Mouse (Mus musculus) small intestine, adult 2 months (tissue): Measurements from ENCODE around the gene Rpgrip1l. TPM values are rescaled to one million over a fixed set of nuclear protein-coding genes. Genes with fewer than 3 reads are reported as not detected.

Experiments used
- H3K27ac ChIP-seq: fragments of 200-500 bp; 2 replicates; pipeline ENCODE4 v1.5.1; 2012; ENCODE audit warnings: low read depth, low read length, control low read depth, inconsistent platforms; ENCODE audit not compliant: insufficient read depth
- H3K27me3 ChIP-seq: fragments of 200-500 bp; 2 replicates; pipeline ENCODE4 v1.6.1; 2012; ENCODE audit warnings: mild to moderate bottlenecking, moderate library complexity, low read length, inconsistent platforms; ENCODE audit not compliant: control insufficient read depth, insufficient read depth
- H3K36me3 ChIP-seq: fragments of 200-500 bp; 2 replicates; pipeline ENCODE4 v1.6.1; 2012; ENCODE audit warnings: mild to moderate bottlenecking, low read length, control low read depth, inconsistent platforms; ENCODE audit not compliant: control insufficient read depth, insufficient read depth
- H3K4me1 ChIP-seq: fragments of 200-500 bp; 2 replicates; pipeline ENCODE4 v1.6.1; 2012; ENCODE audit warnings: low read length, inconsistent platforms, mixed read lengths; ENCODE audit not compliant: control insufficient read depth, insufficient read depth, insufficient read length
- H3K4me3 ChIP-seq: fragments of 200-500 bp; 2 replicates; pipeline ENCODE4 v1.5.1; 2012; ENCODE audit warnings: low read depth, mild to moderate bottlenecking, control low read depth, inconsistent platforms, low read length, moderate library complexity
- CTCF ChIP-seq: fragments of 200-500 bp; IDR thresholded peaks from 2 replicates; pipeline ENCODE4 v1.5.1; 2012; ENCODE audit warnings: low read depth, mild to moderate bottlenecking, control low read depth, inconsistent platforms, low read length, moderate library complexity, mixed read lengths; ENCODE audit not compliant: insufficient replicate concordance, insufficient read length; ENCODE audit errors: extremely low read depth
- POLR2A ChIP-seq: fragments of 200-500 bp; IDR thresholded peaks from 2 replicates; pipeline ENCODE4 v1.6.1; 2012; ENCODE audit warnings: low read depth, mild to moderate bottlenecking, control low read depth, inconsistent platforms, low read length, moderate library complexity
- WGBS: fragments of 180-500 bp; shearing (Covaris S2); methylation state at CpG from one replicate; pipeline ENCODE4 v1.1.7; 2018; 5-methylcytosine and 5-hydroxymethylcytosine counted together
- polyA plus RNA-seq: library from polyadenylated mRNA; depleted of rRNA; stranded (reverse); fragments of >200 nt; gene quantifications from 2 replicates; pipeline ENCODE4 v1.2.3, GENCODE M21; 2012

Rpgrip1l gene
- polyA plus RNA-seq, 1 experiment = 0.70 TPM

DNA sequence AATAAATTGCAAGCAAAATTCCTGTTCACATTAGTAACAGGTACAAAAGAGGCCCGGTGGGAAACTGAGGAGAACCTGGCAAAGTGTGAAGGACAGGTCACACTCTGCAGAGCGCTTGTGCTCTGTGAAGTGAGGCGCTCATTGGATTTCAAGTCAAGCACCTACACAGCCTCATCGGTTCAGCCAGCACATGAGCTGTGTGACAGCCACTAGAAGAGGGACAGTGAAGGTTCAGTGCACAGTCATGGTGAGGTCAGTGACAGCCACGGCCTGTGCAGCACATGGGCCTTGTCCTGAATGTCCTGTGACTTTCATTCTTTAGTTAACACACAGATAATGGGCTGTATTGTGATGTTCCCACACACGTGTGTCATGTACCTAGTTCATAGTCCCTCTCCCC is 107.2 kb downstream of the Rpgrip1l start:
- WGBS = 70% methylated on average over 6 of the region's 6 CpGs
- Histone ChIP-seq H3K36me3 (no peaks in the 10 kb centered on the region), H3K4me3 (no peak overlapping the region)

GRCm38 (mm10) chr8:91201184-91201583 is 111.9 kb downstream of the Rpgrip1l start:
- Histone ChIP-seq H3K27ac (no peak overlapping the region), H3K4me3 (no peak overlapping the region), H3K27me3 (no peaks in the 10 kb centered on the region), H3K36me3 (no peaks in the 10 kb centered on the region), H3K4me1 (no peaks in the 10 kb centered on the region)
- TF ChIP-seq CTCF = no peak
- TF ChIP-seq POLR2A = no peak
- 70% methylated on average over 2 of the region's 2 CpGs for WGBS

More for the DNA sequence above, 107.2 kb downstream of the Rpgrip1l start:
- H3K27me3 ChIP-seq = no peaks in the 10 kb centered on the region
- no peak overlapping the region for H3K27ac ChIP-seq
- no peaks in the 10 kb centered on the region for H3K4me1 ChIP-seq
- TF ChIP-seq POLR2A (no peak), CTCF (no peak)

DNA sequence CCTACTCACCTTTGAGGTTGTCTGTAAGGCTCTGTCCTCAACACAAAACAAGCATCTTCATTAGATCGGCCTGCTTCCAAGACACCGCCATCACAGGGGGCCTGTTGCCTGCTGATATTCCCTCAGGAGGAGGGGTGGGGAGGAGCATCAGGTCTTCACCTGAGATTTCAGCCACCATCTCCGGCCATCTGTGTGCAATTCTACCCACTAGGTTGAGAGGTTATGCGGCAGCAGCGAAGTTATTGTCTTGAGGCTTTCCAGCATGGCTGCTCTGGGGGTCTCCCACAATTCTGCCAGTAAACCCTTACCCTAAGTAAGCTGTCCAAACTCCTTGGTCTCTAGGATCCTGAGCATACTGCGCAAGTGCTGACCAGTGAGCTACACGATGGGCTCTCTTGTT is 113.2 kb downstream of the Rpgrip1l start, which contains the start of gene Aktip:
Gene Aktip, minus strand, starts transcription at position 101 of the 400 bp plus-strand sequence.
- TF ChIP-seq CTCF (no peak), POLR2A (no peak)
- H3K4me1 ChIP-seq = no peaks in the 10 kb centered on the region
- H3K27ac ChIP-seq = no peak within 1 kb of the TSS
- WGBS = 92% methylated on average over 7 of the region's 7 CpGs
- no peak within 1 kb of the TSS for H3K4me3 ChIP-seq
- H3K27me3 ChIP-seq = no peaks in the 10 kb centered on the region
- H3K36me3 ChIP-seq = no peaks in the 10 kb centered on the region

DNA sequence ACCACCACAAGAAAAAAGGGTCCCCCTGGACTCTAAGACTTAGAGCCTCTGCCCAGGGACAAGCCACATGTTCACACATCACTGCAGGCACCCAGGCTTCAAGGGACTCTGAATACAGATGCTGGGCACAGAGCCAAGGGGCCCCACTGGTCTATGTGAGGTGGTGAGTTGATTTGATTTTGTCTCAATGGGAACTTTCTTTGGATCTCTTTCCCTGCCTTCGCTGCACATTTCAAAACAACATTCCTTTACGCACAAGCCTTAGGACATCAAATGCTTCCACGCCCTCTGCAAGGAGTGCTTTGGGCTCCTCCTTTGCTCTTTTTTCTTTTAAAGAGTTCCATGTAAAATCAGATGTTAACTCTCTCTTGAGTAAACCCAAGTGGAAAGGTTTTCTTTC is 115.0 kb downstream of the Rpgrip1l start:
- Histone ChIP-seq H3K27me3 (no peaks in the 10 kb centered on the region), H3K4me3 (no peak overlapping the region), H3K4me1 (no peaks in the 10 kb centered on the region), H3K27ac (no peak overlapping the region), H3K36me3 (no peaks in the 10 kb centered on the region)
- TF ChIP-seq CTCF (no peak), POLR2A (no peak)
- WGBS = 75% methylated on average over 3 of the region's 3 CpGs

DNA sequence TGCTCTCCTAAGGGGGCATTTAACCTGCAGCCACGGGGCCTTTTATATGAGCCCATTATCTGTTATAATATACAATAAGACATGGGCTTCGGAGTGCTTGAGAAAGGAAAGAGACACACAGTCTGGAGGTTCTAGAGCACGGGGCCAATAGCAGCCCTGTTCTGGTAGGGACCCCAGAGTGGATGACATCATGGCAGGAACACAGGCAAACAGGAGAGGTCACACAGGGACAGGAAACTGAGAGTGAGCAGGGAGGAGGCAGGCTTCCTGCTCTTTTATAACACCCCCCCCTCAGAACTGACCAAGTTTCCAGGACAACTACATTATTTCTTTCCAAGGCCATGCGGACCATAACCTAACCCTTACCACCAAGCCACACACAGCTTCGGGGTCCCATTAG is 115.8 kb downstream of the Rpgrip1l start:
- Histone ChIP-seq H3K27ac (no peak overlapping the region), H3K4me1 (no peaks in the 10 kb centered on the region), H3K4me3 (no peak overlapping the region), H3K36me3 (no peaks in the 10 kb centered on the region), H3K27me3 (no peaks in the 10 kb centered on the region)
- TF ChIP-seq POLR2A = no peak
- no peak for TF ChIP-seq CTCF
- 66% methylated on average over 5 of the region's 5 CpGs for WGBS

- Histone ChIP-seq H3K4me3 (no peak overlapping the region), H3K27ac (no peak overlapping the region), H3K4me1 (no peaks in the 10 kb centered on the region), H3K27me3 (no peaks in the 10 kb centered on the region), H3K36me3 (no peaks in the 10 kb centered on the region)
- WGBS = 82% methylated on average over 12 of the region's 12 CpGs
- no peak for TF ChIP-seq POLR2A
- TF ChIP-seq CTCF = no peak
Observed at GRCm38 (mm10) chr8:91196661-91197060, 116.4 kb downstream of the Rpgrip1l start.

DNA sequence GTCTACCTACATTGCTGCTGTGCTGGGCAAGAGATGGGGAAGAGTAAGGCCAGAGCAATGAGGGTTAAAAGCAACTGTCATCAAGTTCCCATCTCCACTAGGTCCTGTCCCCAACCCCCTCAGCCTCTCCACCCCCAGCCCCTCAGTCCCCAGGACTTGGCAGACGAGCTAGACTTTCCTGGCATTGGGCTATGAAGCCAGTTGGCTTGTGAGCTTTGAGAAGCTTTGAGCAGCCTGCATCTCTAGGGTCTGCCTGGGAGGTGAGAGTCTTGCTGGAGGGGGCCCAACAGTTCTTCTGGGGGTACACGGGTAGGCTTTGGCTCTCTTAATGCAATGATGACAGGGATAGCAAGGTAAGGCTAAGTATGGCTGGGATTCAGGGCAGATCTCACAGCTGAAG is 119.0 kb downstream of the Rpgrip1l start:
- WGBS = 78% methylated on average over 2 of the region's 2 CpGs
- no peak for TF ChIP-seq POLR2A
- no peak for TF ChIP-seq CTCF
- Histone ChIP-seq H3K27ac (no peak overlapping the region), H3K4me3 (no peak overlapping the region), H3K4me1 (no peaks in the 10 kb centered on the region), H3K36me3 (no peaks in the 10 kb centered on the region), H3K27me3 (peaks cover 4% of the 10 kb centered on the region)

GRCm38 (mm10) chr8:91192941-91193340 is 120.1 kb downstream of the Rpgrip1l start:
- Histone ChIP-seq H3K27ac (no peak overlapping the region), H3K4me3 (no peak overlapping the region), H3K27me3 (peaks cover 4% of the 10 kb centered on the region), H3K4me1 (no peaks in the 10 kb centered on the region), H3K36me3 (no peaks in the 10 kb centered on the region)
- WGBS = 85% methylated on average over 5 of the region's 5 CpGs
- no peak for TF ChIP-seq POLR2A
- TF ChIP-seq CTCF = no peak
